Mouse (Mus musculus): ENCODE results near the gene Prkn.

DNA sequence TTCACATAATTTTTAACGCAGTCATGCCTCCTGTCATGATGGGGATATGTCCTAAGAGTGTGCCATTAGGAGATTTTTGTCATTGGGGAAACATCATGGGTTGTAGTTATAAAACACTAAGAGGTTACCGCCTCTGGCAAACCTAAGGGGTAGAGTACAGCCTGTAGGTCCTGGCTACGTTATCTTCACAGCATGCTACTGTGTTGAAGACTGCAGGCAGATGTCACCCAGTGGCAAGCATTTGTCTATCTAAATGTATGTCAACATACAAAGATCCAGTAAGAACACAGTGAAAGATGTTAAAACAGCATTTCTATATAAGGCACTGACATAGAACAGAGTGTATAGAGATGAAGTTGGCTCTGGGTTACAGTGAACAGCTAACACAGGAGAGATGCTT lies 1155.3 kb downstream of the Prkn start:
- TF ChIP-seq CTCF (IDR thresholded peaks at IDR 0.05; ENCODE audit: low read depth) (no peak), EP300 (optimal IDR thresholded peaks at IDR 0.05) (no peak)
